25 mouse cellular contexts compared by ENCODE assay signal in genomic region chr16:43552443-43552842, GRCm38 (mm10).
DNase-seq lines count a peak whose midpoint lies in the region; ATAC-seq lines count a peak whose summit lies in the region.
"Had no signal": no experiment of that assay in that cellular context is flagged by ENCODE, and none has a peak within 500 bp of the region (broad histone marks: within the 10 kb centered on the region; RNA-seq: fewer than 3 reads in every experiment).

No protein-coding gene starts in this region.

- DNase-seq in forebrain, embryonic 14.5 days (ENCODE audit: low spot score) = peak; percentile 51
- DNase-seq in heart, adult 11 months = peak; percentile 13
- DNase-seq in heart, adult 9 months (ENCODE audit: low spot score in 2 of 2) = no peak
- DNase-seq in liver, embryonic 11.5 days (ENCODE audit: low spot score) = no peak
- DNase-seq: adrenal gland, postnatal 10 days; adrenal gland, postnatal 36 days; B cell, adult 2 months; cerebellum, adult 11 months; cerebellum, adult 2 months; cerebellum, adult 9-11 months; gastrocnemius, postnatal 25 days; heart, adult 2 months; kidney, adult 11 months; kidney, adult 8-10 months had no signal

- no peak overlapping the region for H3K4me2 ChIP-seq in forebrain, embryonic 14.5 days (ENCODE audit: low read length)
- H3K4me2 ChIP-seq in forebrain, embryonic 12.5 days = no peak overlapping the region
- H3K4me2 ChIP-seq in forebrain, embryonic 16.5 days (ENCODE audit: low read length) = no peak overlapping the region
- no peak overlapping the region for H3K4me2 ChIP-seq in liver, embryonic 11.5 days
- H3K4me2 ChIP-seq: embryonic facial prominence, embryonic 12.5 days; embryonic facial prominence, embryonic 15.5 days; heart, embryonic 11.5 days; hindbrain, embryonic 12.5 days; intestine, embryonic 15.5 days had no signal

- WGBS in forebrain, embryonic 14.5 days = 87% methylated on average over 1 of the region's 1 CpGs
- WGBS in forebrain, embryonic 12.5 days = 96% methylated on average over 1 of the region's 1 CpGs
- WGBS in forebrain, embryonic 16.5 days = 71% methylated on average over 1 of the region's 1 CpGs
- 93% methylated on average over 1 of the region's 1 CpGs for WGBS in liver, embryonic 11.5 days

- H3K9ac ChIP-seq in forebrain, embryonic 14.5 days (ENCODE audit: low read length) = no peak overlapping the region
- no peak overlapping the region for H3K9ac ChIP-seq in forebrain, embryonic 12.5 days
- H3K9ac ChIP-seq in forebrain, embryonic 16.5 days (replicated peaks; ENCODE audit: low read depth, low read length) = no peak overlapping the region
- no peak overlapping the region for H3K9ac ChIP-seq in liver, embryonic 11.5 days (ENCODE audit: low read depth, low read length)
- H3K9ac ChIP-seq: embryonic facial prominence, embryonic 12.5 days; embryonic facial prominence, embryonic 15.5 days; hindbrain, embryonic 12.5 days; intestine, embryonic 15.5 days had no signal

- ATAC-seq in forebrain, embryonic 14.5 days = peak; percentile 63; the same call in 1 of the 2 replicates
- ATAC-seq in forebrain, embryonic 12.5 days (ENCODE audit: low FRiP score) = no peak
- peak; percentile 54; the same call in 1 of the 2 replicates for ATAC-seq in forebrain, embryonic 16.5 days
- no peak for ATAC-seq in liver, embryonic 11.5 days (replicated peaks; ENCODE audit: low FRiP score)
- ATAC-seq: hindbrain, embryonic 16.5 days; intestine, embryonic 15.5 days; Patski had no signal

- H3K27ac ChIP-seq in forebrain, embryonic 14.5 days (ENCODE audit: low read depth, low read length) = no peak overlapping the region
- no peak overlapping the region for H3K27ac ChIP-seq in forebrain, embryonic 12.5 days
- no peak overlapping the region for H3K27ac ChIP-seq in forebrain, embryonic 16.5 days (ENCODE audit: low read length)
- no peak overlapping the region for H3K27ac ChIP-seq in liver, embryonic 11.5 days (ENCODE audit: low read depth, low read length)
- H3K27ac ChIP-seq: embryonic facial prominence, embryonic 12.5 days; embryonic facial prominence, embryonic 15.5 days; hindbrain, embryonic 12.5 days; intestine, embryonic 15.5 days had no signal

- peaks cover 33% of the 10 kb centered on the region for H3K4me1 ChIP-seq in forebrain, embryonic 14.5 days (ENCODE audit: control insufficient read depth, insufficient read depth, low read length)
- H3K4me1 ChIP-seq in forebrain, embryonic 12.5 days = peaks cover 32% of the 10 kb centered on the region
- H3K4me1 ChIP-seq in forebrain, embryonic 16.5 days (replicated peaks; ENCODE audit: control insufficient read depth, insufficient read depth, low read length) = peaks cover 33% of the 10 kb centered on the region
- peaks cover 5% of the 10 kb centered on the region for H3K4me1 ChIP-seq in liver, embryonic 11.5 days (replicated peaks; ENCODE audit: control insufficient read depth, insufficient read depth, low read length)

- no peak overlapping the region for H3K4me3 ChIP-seq in forebrain, embryonic 14.5 days (ENCODE audit: low read depth, low read length)
- H3K4me3 ChIP-seq in forebrain, embryonic 12.5 days (replicated peaks) = no peak overlapping the region
- no peak overlapping the region for H3K4me3 ChIP-seq in forebrain, embryonic 16.5 days (replicated peaks; ENCODE audit: low read length)
- no peak overlapping the region for H3K4me3 ChIP-seq in liver, embryonic 11.5 days (ENCODE audit: low read depth, low read length)
- H3K4me3 ChIP-seq: embryonic facial prominence, embryonic 12.5 days; embryonic facial prominence, embryonic 15.5 days; heart, adult 2 months; hindbrain, embryonic 12.5 days; intestine, embryonic 15.5 days had no signal

- no peaks in the 10 kb centered on the region for H3K9me3 ChIP-seq in forebrain, embryonic 14.5 days (replicated peaks; ENCODE audit: control insufficient read depth, low read length)
- no peaks in the 10 kb centered on the region for H3K9me3 ChIP-seq in forebrain, embryonic 12.5 days
- no peaks in the 10 kb centered on the region for H3K9me3 ChIP-seq in forebrain, embryonic 16.5 days (ENCODE audit: control insufficient read depth, low read length)
- no peaks in the 10 kb centered on the region for H3K9me3 ChIP-seq in liver, embryonic 11.5 days (ENCODE audit: control insufficient read depth, low read length)
- H3K9me3 ChIP-seq: embryonic facial prominence, embryonic 12.5 days; embryonic facial prominence, embryonic 15.5 days; G1E; hindbrain, embryonic 12.5 days; intestine, embryonic 15.5 days had no signal

- no peaks in the 10 kb centered on the region for H3K27me3 ChIP-seq in forebrain, embryonic 14.5 days (replicated peaks; ENCODE audit: control insufficient read depth, insufficient read depth, low read length)
- no peaks in the 10 kb centered on the region for H3K27me3 ChIP-seq in forebrain, embryonic 12.5 days
- H3K27me3 ChIP-seq in forebrain, embryonic 16.5 days (replicated peaks; ENCODE audit: control insufficient read depth, insufficient read depth, low read length) = no peaks in the 10 kb centered on the region
- no peaks in the 10 kb centered on the region for H3K27me3 ChIP-seq in liver, embryonic 11.5 days (replicated peaks; ENCODE audit: control insufficient read depth, insufficient read depth, low read length)
- H3K27me3 ChIP-seq: CH12.LX; embryonic facial prominence, embryonic 12.5 days; embryonic facial prominence, embryonic 15.5 days; hindbrain, embryonic 12.5 days; intestine, embryonic 15.5 days; Patski had no signal

- H3K36me3 ChIP-seq in forebrain, embryonic 14.5 days (ENCODE audit: control insufficient read depth, insufficient read depth, low read length) = no peaks in the 10 kb centered on the region
- H3K36me3 ChIP-seq in forebrain, embryonic 12.5 days (replicated peaks) = no peaks in the 10 kb centered on the region
- H3K36me3 ChIP-seq in forebrain, embryonic 16.5 days (ENCODE audit: control insufficient read depth, insufficient read depth) = no peaks in the 10 kb centered on the region
- no peaks in the 10 kb centered on the region for H3K36me3 ChIP-seq in liver, embryonic 11.5 days (ENCODE audit: control insufficient read depth, insufficient read depth, low read length)
- H3K36me3 ChIP-seq: embryonic facial prominence, embryonic 12.5 days; embryonic facial prominence, embryonic 15.5 days; G1E; hindbrain, embryonic 12.5 days; intestine, embryonic 15.5 days had no signal

Comparison
In these comparisons a context has a peak if more than half of its experiments do, and no peak if none do; other contexts are left out.
1. ATAC-seq: peak in forebrain, embryonic 14.5 days (single experiment) and forebrain, embryonic 16.5 days (single experiment); none in forebrain, embryonic 12.5 days (single experiment) and liver, embryonic 11.5 days (single experiment).
2. DNase-seq: peak in forebrain, embryonic 14.5 days (single experiment) and heart, adult 11 months (single experiment); none in heart, adult 9 months (0 of 2) and liver, embryonic 11.5 days (single experiment).